Mouse (Mus musculus) adrenal gland (tissue): ENCODE results near the gene Iqsec1.

Experiments used
- intact Hi-C: fragments of 180-260 bp; cut with DNase I; formaldehyde crosslinking; loops from one replicate; pipeline ENCODE4 v1.15.1; 2025
- microRNA-seq, 2 experiments: library from miRNA; unstranded; fragments of <30 nt; microRNA quantifications; one replicate each; pipeline ENCODE4; 2019

Gene Iqsec1

GRCm38 (mm10) chr6:90624184-90624583 lies 364.3 kb downstream of the Iqsec1 start:
- intact Hi-C loops, result loop anchor here (2.0 kb wide), 1 partner anchor 17 kb away; no protein-coding TSS in a partner anchor

- intact Hi-C loops, result no loop called here
These were observed 365.0 kb downstream of the Iqsec1 start for GRCm38 (mm10) chr6:90623456-90623836.

- intact Hi-C loops, result no loop called here
These were observed 365.6 kb downstream of the Iqsec1 start for GRCm38 (mm10) chr6:90622758-90623455.

GRCm38 (mm10) chr6:90621584-90621890 lies 366.9 kb downstream of the Iqsec1 start:
- intact Hi-C loops, result no loop called here

- intact Hi-C loops, result no loop called here
These were observed 367.5 kb downstream of the Iqsec1 start for GRCm38 (mm10) chr6:90620791-90621583.

GRCm38 (mm10) chr6:90619936-90620335 lies 368.5 kb downstream of the Iqsec1 start:
- intact Hi-C loops, result no loop called here

GRCm38 (mm10) chr6:90618821-90619636 lies 369.5 kb downstream of the Iqsec1 start:
- intact Hi-C loops, result no loop called here

GRCm38 (mm10) chr6:90618274-90618673 lies 370.2 kb downstream of the Iqsec1 start:
- intact Hi-C loops, result no loop called here

GRCm38 (mm10) chr6:90616481-90616880 lies 372.0 kb downstream of the Iqsec1 start:
- intact Hi-C loops, result no loop called here

- intact Hi-C loops, result no loop called here
These were observed 372.5 kb downstream of the Iqsec1 start for GRCm38 (mm10) chr6:90615991-90616390.

- intact Hi-C loops, result no loop called here
These were observed 373.1 kb downstream of the Iqsec1 start for GRCm38 (mm10) chr6:90615362-90615761.

- intact Hi-C loops, result no loop called here
These were observed 375.2 kb downstream of the Iqsec1 start for GRCm38 (mm10) chr6:90613277-90613676.

GRCm38 (mm10) chr6:90610248-90610647 lies 378.2 kb downstream of the Iqsec1 start:
- intact Hi-C loops, result no loop called here

- intact Hi-C loops, result loop anchor here (5.0 kb wide), 1 partner anchor 44 kb away; no protein-coding TSS in a partner anchor
These were observed 380.3 kb downstream of the Iqsec1 start for GRCm38 (mm10) chr6:90608186-90608585.

- intact Hi-C loops, result loop anchor here (2.0 to 5.0 kb wide), 4 partner anchors 18 to 122 kb away; no protein-coding TSS in a partner anchor
These were observed 381.3 kb downstream of the Iqsec1 start for GRCm38 (mm10) chr6:90607196-90607595.

- intact Hi-C loops, result loop anchor here (2.0 to 5.0 kb wide), 4 partner anchors 18 to 122 kb away; no protein-coding TSS in a partner anchor
These were observed 381.9 kb downstream of the Iqsec1 start for GRCm38 (mm10) chr6:90606538-90606937.

Small RNA genes within 50 kb of the gene (microRNA-seq; reads per million reads assigned to microRNA genes)
- 0 reads per million in 2 experiments for gene Gm24816
